Mouse (Mus musculus) E14TG2a.4 (cell line): ENCODE data around the gene Ptprm.

Source experiments
- CTCF ChIP-seq: conservative IDR thresholded peaks from 2 replicates; pipeline ENCODE4 v1.5.1; 2014; ENCODE audit warnings: low read length
- POU5F1 ChIP-seq: IDR thresholded peaks from 2 replicates; pipeline ENCODE4 v1.6.1; 2014; ENCODE audit warnings: low read length, borderline replicate concordance

DNA sequence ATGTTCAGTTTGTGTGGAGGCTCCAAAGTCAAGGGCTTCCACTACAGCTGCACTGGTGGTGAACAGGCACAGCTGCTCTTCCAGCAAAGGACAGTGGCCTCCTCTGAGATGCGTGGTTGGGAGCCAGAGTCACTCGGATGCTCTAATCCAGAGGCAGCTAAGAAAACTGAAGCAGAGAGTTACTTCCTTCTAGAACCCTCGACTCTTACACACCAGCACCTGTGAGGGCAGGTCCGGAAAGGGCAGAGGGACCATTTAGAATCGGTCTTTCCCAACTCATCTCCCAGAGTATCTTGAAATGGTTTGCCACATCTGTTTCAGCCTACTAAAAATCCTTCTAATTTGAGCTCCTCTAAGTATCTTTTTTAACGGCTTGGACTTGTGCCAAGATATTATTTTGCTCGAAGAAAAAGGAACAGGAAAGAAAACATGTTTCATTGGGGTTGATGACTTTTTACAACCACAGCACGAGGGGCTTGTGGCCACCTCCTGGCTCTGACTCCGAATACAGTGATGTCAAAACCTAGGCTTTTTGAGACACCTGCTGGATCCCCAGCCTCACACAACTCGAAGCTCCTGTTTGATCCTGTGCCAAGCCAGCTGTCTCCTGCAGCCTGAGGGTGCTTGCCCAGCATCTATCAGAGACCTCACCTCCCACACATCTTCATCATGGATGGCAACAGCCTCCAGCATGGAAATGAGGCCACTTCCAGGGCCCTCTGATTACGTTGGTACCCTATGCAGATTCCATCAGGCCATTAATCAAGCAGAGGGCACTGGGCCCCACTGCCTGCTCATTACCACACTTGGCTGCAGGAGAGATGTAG is 652.7 kb downstream of the Ptprm start:
- TF ChIP-seq CTCF (no peak), POU5F1 (no peak)
